Mouse (Mus musculus): ENCODE data around the gene Foxn3. TPM values are rescaled to one million over a fixed set of nuclear protein-coding genes. Genes with fewer than 3 reads are reported as not detected.

Foxn3 gene
- total and polyA plus RNA-seq, 2 experiments: 21.1 to 27.3 TPM

DNA sequence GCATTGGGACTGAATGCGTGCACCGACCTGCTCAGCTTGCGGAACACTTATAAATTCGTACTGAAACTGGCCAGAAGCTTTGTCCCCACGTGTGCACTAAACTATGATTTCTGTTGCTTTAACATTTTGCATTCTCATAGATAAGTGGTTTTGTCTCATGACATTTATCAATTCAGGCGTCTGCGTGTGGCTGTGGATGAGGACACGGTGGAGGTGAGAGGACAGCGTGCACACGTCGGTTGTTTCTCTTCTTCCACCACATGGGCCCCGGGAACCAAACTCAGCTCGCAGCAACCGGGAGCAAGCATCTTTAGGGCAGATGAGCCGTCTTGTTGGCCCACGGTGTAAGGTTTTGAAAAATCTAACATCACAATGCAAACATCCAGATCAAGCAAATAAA lies 155.3 kb downstream of the Foxn3 start:
- Histone ChIP-seq H3K9ac (ENCODE audit: low read depth, low read length) (no peak overlapping the region), H3K27ac (replicated peaks; ENCODE audit: insufficient read depth, low read depth, low read length) (no peak overlapping the region), H3K4me3 (ENCODE audit: insufficient read depth, low read depth, low read length) (no peak overlapping the region), H3K79me2 (ENCODE audit: control insufficient read depth, insufficient read depth, low read length) (peaks cover 7% of the 10 kb centered on the region; the same call in 1 of the 2 replicates), H3K36me3 (ENCODE audit: control insufficient read depth, insufficient read depth, low read length) (no peaks in the 10 kb centered on the region), H3K4me1 (ENCODE audit: control insufficient read depth, insufficient read depth, low read length) (peaks cover 2% of the 10 kb centered on the region; the same call in 1 of the 2 replicates), H3K27me3 (ENCODE audit: control insufficient read depth, insufficient read depth, low read length) (no peaks in the 10 kb centered on the region)
- no peak for DNase-seq (ENCODE audit: extremely low read depth, low read depth, low spot score)
- TF ChIP-seq CTCF (IDR thresholded peaks at IDR 0.05; ENCODE audit: low read depth, low read length) (no peak), POLR2A (IDR thresholded peaks at IDR 0.05; ENCODE audit: extremely low read depth, insufficient read depth, low read length) (no peak)
- 87% methylated on average over 16 of the region's 16 CpGs for WGBS

DNA sequence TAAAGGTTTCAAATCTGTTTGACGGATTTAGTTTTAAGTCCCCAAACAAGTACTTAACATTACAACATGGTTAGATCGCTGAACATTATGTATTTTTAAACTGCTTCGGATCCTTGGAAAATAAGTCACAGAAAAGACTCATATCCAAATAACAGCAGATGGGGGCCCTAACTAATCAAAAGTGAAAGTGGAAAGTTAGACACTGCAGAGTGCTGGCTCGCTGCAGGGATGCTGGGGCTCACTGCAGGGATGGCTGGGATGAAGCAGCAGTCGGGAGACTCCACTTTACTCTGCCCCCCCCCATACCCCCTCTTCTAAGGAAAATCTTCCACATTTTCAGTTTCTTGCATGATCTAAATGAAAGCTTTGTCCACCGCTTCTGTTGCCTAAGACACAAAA lies 156.1 kb downstream of the Foxn3 start:
- Histone ChIP-seq H3K4me1 (ENCODE audit: control insufficient read depth, insufficient read depth, low read length) (peaks cover 2% of the 10 kb centered on the region; the same call in 1 of the 2 replicates), H3K27me3 (ENCODE audit: control insufficient read depth, insufficient read depth, low read length) (no peaks in the 10 kb centered on the region), H3K4me3 (ENCODE audit: insufficient read depth, low read depth, low read length) (peak overlapping the region; percentile 3; the same call in 1 of the 2 replicates), H3K27ac (replicated peaks; ENCODE audit: insufficient read depth, low read depth, low read length) (peak overlapping the region; percentile 57), H3K9ac (ENCODE audit: low read depth, low read length) (peak overlapping the region; percentile 4; the same call in 1 of the 2 replicates), H3K79me2 (ENCODE audit: control insufficient read depth, insufficient read depth, low read length) (peaks cover 6% of the 10 kb centered on the region; the same call in 1 of the 2 replicates), H3K36me3 (ENCODE audit: control insufficient read depth, insufficient read depth, low read length) (no peaks in the 10 kb centered on the region)
- WGBS: 18% methylated on average over 6 of the region's 6 CpGs
- DNase-seq (ENCODE audit: extremely low read depth, low read depth, low spot score): no peak
- TF ChIP-seq CTCF (IDR thresholded peaks at IDR 0.05; ENCODE audit: low read depth, low read length) (no peak), POLR2A (IDR thresholded peaks at IDR 0.05; ENCODE audit: extremely low read depth, insufficient read depth, low read length) (no peak)

DNA sequence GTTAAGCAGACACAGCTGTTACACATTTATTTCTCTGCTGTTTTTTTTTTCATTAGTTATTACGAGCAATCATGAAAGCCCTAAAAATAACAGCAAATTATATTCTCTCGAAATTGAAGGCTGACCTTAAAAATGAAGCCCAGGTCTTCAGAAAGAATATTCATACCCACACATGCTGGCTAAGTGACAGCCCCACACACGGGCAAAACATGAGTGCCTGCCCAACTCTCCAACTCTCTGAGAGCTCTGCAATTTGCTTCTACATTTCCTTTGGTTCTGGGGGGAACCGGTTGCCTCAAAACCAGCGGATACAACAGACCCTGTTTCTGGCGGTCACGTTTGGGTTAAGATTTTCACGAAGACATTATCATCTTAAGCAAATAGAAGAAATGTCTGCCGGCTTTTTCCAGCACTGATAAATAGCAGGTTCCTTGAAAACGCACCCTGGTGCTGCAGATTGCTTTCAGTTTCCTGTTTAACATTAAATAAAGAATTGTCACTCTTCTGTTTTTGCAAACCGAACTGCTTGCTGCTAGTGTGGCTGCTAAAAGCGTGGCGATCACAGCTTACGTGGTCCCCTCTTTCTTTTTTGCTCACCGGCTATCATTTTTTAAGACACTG lies 156.6 kb downstream of the Foxn3 start:
- no peaks in the 10 kb centered on the region for H3K36me3 ChIP-seq (ENCODE audit: control insufficient read depth, insufficient read depth, low read length)
- H3K27ac ChIP-seq (replicated peaks; ENCODE audit: insufficient read depth, low read depth, low read length): peak overlapping the region; percentile 57
- WGBS: 11% methylated on average over 15 of the region's 15 CpGs
- H3K79me2 ChIP-seq (ENCODE audit: control insufficient read depth, insufficient read depth, low read length): peaks cover 4% of the 10 kb centered on the region; the same call in 1 of the 2 replicates
- H3K4me3 ChIP-seq (ENCODE audit: insufficient read depth, low read depth, low read length): peak overlapping the region; percentile 7; the same call in 1 of the 2 replicates
- TF ChIP-seq CTCF (IDR thresholded peaks at IDR 0.05; ENCODE audit: low read depth, low read length) (no peak), POLR2A (IDR thresholded peaks at IDR 0.05; ENCODE audit: extremely low read depth, insufficient read depth, low read length) (no peak)
- H3K27me3 ChIP-seq (ENCODE audit: control insufficient read depth, insufficient read depth, low read length): no peaks in the 10 kb centered on the region
- DNase-seq (ENCODE audit: extremely low read depth, low read depth, low spot score): peak; percentile 52
- peaks cover 2% of the 10 kb centered on the region; the same call in 1 of the 2 replicates for H3K4me1 ChIP-seq (ENCODE audit: control insufficient read depth, insufficient read depth, low read length)
- peak overlapping the region; percentile 59; the same call in 1 of the 2 replicates for H3K9ac ChIP-seq (ENCODE audit: low read depth, low read length)

DNA sequence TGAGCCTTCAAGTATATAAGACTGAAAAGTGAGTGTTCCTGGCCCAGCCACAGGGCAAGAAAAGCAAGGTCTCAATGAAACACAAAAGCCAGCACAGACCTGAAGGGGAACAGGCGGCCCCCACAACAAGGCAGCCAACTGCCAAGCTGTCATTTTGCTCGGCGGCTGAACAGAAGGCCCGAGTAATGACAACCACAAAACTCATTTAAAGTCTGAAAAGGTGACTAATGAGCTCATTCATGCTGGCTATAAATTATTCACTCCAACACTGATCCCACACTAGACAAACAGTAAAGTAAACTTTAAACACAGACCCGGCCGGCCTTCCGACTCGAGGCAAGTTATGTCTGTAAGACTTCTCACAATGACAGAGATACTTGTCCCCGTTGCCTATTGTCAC lies 157.1 kb downstream of the Foxn3 start:
- Histone ChIP-seq H3K4me1 (ENCODE audit: control insufficient read depth, insufficient read depth, low read length) (peaks cover 2% of the 10 kb centered on the region; the same call in 1 of the 2 replicates), H3K27me3 (ENCODE audit: control insufficient read depth, insufficient read depth, low read length) (no peaks in the 10 kb centered on the region), H3K9ac (ENCODE audit: low read depth, low read length) (no peak overlapping the region), H3K36me3 (ENCODE audit: control insufficient read depth, insufficient read depth, low read length) (no peaks in the 10 kb centered on the region), H3K4me3 (ENCODE audit: insufficient read depth, low read depth, low read length) (no peak overlapping the region), H3K79me2 (ENCODE audit: control insufficient read depth, insufficient read depth, low read length) (peaks cover 4% of the 10 kb centered on the region; the same call in 1 of the 2 replicates), H3K27ac (replicated peaks; ENCODE audit: insufficient read depth, low read depth, low read length) (peak overlapping the region; percentile 19; the same call in 1 of the 2 replicates)
- no peak for TF ChIP-seq POLR2A (IDR thresholded peaks at IDR 0.05; ENCODE audit: extremely low read depth, insufficient read depth, low read length)
- WGBS: 41% methylated on average over 9 of the region's 9 CpGs
- no peak for DNase-seq (ENCODE audit: extremely low read depth, low read depth, low spot score)

DNA sequence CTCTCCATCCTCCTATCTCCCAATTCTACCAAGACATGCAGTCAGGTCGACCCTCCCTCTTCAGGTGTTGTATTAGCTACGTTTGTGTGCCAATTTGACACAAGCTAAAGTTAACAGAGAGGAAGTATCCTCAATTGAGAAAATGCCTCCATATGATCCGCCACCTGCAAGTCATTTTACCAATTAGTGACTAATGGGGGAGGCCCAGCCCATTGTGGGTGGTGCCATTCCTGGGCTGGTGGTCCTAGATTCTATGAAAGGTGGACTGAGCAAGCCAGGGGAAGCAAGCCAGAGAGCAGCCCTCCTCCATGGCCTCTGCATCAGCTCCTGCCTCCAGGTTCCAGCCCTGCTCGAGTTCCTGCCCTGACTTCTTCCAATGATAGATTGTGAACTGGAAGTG lies 158.0 kb downstream of the Foxn3 start:
- H3K27ac ChIP-seq (replicated peaks; ENCODE audit: insufficient read depth, low read depth, low read length): no peak overlapping the region
- H3K9ac ChIP-seq (ENCODE audit: low read depth, low read length): no peak overlapping the region
- H3K4me1 ChIP-seq (ENCODE audit: control insufficient read depth, insufficient read depth, low read length): peaks cover 2% of the 10 kb centered on the region; the same call in 1 of the 2 replicates
- H3K36me3 ChIP-seq (ENCODE audit: control insufficient read depth, insufficient read depth, low read length): no peaks in the 10 kb centered on the region
- WGBS: 87% methylated on average over 4 of the region's 4 CpGs
- H3K4me3 ChIP-seq (ENCODE audit: insufficient read depth, low read depth, low read length): no peak overlapping the region
- no peak for TF ChIP-seq CTCF (IDR thresholded peaks at IDR 0.05; ENCODE audit: low read depth, low read length)
- TF ChIP-seq POLR2A (IDR thresholded peaks at IDR 0.05; ENCODE audit: extremely low read depth, insufficient read depth, low read length): no peak
- no peaks in the 10 kb centered on the region for H3K27me3 ChIP-seq (ENCODE audit: control insufficient read depth, insufficient read depth, low read length)
- H3K79me2 ChIP-seq (ENCODE audit: control insufficient read depth, insufficient read depth, low read length): peaks cover 4% of the 10 kb centered on the region; the same call in 1 of the 2 replicates
- DNase-seq (ENCODE audit: extremely low read depth, low read depth, low spot score): no peak

DNA sequence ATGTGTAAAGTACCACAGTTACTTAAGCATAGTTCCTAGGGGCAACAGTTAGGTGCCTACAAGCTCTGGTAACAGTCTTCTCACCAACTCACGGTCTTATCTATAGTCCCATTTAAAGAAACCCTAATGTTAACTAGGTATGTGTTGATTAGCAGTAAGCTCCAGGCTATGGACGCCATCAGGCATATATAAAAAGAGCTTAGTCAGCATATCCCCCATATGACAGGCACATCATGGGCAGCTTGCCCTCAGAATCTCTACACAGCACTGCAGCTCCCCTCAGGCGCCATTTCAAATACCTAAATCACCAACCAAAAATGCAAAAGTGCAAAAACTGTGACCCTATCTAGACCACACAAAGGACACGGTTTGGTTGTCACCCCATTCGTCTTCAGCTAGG lies 160.4 kb downstream of the Foxn3 start:
- H3K9ac ChIP-seq (ENCODE audit: low read depth, low read length): no peak overlapping the region
- TF ChIP-seq CTCF (IDR thresholded peaks at IDR 0.05; ENCODE audit: low read depth, low read length): no peak
- TF ChIP-seq POLR2A (IDR thresholded peaks at IDR 0.05; ENCODE audit: extremely low read depth, insufficient read depth, low read length): no peak
- H3K27ac ChIP-seq (replicated peaks; ENCODE audit: insufficient read depth, low read depth, low read length): no peak overlapping the region
- H3K27me3 ChIP-seq (ENCODE audit: control insufficient read depth, insufficient read depth, low read length): no peaks in the 10 kb centered on the region
- H3K4me3 ChIP-seq (ENCODE audit: insufficient read depth, low read depth, low read length): no peak overlapping the region
- H3K79me2 ChIP-seq (ENCODE audit: control insufficient read depth, insufficient read depth, low read length): peaks cover 6% of the 10 kb centered on the region; the same call in 1 of the 2 replicates
- H3K36me3 ChIP-seq (ENCODE audit: control insufficient read depth, insufficient read depth, low read length): no peaks in the 10 kb centered on the region
- no peak for DNase-seq (ENCODE audit: extremely low read depth, low read depth, low spot score)
- H3K4me1 ChIP-seq (ENCODE audit: control insufficient read depth, insufficient read depth, low read length): peaks cover 2% of the 10 kb centered on the region; the same call in 1 of the 2 replicates
- WGBS: 96% methylated on average over 5 of the region's 5 CpGs

Measured in liver, adult 2 months (tissue).